Mouse (Mus musculus): ENCODE results near the gene Gm765.

The Gm765 gene

DNA sequence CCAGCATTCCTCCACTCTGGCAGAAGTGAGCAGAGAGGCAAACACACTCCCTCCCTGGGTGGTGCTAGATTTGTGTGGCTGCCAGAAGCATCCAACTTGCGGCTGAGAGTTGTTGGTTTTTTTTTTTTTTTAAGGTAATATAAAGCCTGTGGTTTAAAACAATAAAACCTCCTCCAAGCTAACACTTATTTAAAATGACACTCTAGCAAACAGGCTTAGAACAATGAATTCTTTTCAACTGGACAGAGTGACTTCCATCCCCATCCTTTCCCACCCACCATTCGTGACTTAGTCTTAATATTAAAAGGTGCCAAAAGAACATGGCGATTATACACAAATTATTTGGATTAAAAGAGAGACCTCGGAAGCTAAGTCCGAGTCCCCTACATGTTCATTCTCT lies at the start of gene Gm765:
Gm765 (minus strand) TSS at position 101 of the 400 bp plus-strand sequence.
- no peak for DNase-seq

DNA sequence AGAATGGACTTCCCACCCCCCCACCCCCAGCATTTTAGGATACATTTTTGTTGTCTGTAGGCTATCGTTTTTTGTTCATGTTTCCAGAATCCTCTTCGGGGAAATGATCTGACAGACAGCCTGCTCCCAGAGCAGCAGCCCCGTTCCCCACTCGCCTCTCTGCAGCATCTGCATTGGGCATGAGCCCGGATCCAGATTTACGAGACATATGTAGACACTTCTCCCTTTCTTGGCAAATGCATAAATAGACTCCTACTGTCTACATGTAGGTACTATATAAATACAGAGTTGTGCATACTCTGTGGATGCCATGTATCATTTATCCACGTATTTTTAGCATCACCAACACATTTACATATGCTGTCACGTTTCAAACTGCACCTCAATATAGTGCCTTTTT lies 42.9 kb upstream of the Gm765 start:
- no peak for DNase-seq

DNA sequence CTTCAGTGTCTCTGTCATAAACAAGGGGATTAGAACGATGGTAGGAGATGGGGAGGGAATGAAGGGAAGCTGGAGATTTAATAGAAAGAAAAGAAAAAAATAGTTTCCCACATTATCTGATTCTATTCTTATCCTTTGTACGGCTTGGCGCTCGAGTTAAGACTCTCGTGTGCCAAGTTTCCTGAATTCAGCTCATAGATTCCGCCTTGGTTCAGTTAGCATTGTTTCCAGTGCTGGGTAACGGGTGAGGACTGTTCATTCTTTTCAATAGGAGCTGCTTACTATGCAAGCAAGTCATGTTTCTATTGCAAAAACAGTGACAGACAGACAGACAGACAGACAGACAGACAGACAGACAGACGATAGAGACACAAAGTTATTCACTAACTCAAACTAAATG lies 41.9 kb upstream of the Gm765 start:
- DNase-seq = no peak

DNA sequence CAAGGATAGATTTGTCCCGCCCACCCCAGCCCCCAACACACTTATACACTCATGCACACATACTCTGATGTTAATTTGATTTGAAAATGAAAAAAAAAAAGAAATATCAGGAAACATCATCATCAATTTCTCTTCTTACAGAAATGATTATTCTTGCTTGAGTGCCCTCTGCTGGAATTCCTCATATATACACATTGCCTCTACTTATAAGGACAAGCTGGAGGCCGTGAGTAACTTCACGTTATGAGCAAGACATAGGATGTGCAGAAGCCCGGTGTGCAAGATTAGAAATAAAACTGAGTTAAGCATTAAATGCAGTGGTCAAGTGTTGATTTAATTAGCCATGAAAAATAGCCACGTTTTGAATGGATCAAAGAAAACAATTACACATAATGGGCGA lies 40.9 kb upstream of the Gm765 start:
- peak; percentile 24 for DNase-seq

DNA sequence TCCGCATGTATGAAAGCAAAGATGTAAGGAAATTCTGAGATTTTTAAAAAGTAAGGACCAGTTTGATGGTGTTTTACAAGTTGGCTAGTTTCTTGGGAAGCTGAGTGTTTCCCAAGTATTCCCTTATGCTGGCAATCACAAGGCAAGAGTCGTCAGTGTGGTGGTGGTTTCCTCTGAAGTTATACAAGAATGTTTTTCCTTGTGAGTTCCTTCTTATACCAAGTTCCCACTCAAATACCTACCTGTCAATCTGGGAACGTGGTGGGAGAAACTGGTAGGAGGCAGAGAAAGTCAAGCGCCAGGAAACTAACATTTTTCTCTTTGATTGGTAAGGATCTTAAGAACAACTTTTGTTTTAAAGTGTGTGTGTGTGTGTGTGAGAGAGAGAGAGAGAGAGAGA lies 23.6 kb upstream of the Gm765 start:
- DNase-seq = no peak

DNA sequence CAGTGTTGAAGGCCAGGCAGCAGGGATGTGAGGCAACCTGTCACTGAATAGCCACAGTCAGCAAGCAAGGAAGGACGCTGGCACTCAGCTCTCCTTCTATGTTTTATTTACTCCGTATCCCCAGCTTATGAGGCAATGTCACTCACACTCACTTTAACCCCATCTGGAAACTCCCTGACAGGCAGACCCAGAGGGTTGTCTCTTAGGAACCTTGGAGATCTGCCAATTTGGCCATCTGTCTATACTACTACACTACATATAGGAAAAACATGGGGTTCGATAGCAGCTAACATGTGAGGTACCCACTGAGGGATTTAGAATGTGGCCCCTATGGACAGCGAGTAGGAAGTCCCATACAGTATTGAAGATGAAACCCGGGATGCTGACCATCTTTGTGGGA lies 12.7 kb upstream of the Gm765 start:
- DNase-seq = no peak

DNA sequence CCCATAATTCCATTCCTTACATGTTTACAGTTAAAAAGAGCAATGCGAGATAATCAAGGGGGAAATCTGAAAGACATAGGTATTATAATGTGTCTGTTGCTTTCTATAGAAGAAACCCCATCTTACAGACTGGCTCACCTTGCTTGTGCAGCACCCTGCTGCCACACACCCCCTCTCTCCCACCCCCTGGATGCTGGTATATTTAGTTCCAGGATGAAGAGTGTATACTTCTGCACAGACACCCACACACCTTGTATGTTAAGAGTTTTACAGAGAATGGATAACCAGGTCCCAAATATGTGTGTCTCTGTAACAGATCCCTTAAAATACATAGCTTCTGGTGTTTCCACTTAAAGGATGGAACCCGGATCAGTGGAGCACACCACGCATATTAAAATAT lies 10.7 kb upstream of the Gm765 start:
- DNase-seq = no peak

DNA sequence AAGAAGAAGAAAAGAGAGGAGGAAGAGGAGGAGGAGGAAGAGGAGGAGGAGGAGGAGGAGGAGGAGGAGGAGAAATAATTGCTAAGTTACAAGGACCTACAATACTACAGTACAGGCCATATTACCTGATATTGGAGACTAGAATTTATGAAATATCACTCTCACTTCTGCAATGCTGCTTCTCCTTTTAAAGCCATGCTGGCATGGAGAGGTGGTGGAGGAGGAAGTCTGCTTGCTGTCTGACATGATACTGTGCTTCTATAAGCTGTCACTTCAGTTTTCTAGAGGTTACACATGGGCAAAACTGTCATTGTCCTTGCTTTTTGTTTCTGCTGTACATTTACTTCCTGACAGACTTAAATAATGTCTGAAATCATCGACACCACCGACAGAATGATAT lies 9.8 kb downstream of the Gm765 start:
- no peak for DNase-seq

DNA sequence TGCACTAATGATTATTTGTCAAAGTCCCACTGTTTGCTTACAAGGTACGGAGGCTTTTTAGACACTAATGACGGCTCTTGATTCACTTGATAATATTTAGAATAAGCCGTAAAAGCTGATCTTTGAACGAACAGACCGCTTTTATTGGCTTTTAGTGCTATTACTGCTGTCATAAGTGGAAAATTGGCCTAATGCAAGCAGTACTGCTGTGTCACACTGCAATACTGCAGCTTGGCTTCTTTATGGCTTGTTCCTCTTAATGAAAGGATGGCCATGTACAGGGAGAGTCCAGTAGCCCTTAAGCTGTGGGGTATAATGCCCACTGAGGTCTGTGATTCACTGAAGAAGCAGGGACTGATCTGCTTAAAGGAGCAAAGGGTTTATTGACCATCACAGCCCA lies 30.9 kb downstream of the Gm765 start:
- no peak for DNase-seq

DNA sequence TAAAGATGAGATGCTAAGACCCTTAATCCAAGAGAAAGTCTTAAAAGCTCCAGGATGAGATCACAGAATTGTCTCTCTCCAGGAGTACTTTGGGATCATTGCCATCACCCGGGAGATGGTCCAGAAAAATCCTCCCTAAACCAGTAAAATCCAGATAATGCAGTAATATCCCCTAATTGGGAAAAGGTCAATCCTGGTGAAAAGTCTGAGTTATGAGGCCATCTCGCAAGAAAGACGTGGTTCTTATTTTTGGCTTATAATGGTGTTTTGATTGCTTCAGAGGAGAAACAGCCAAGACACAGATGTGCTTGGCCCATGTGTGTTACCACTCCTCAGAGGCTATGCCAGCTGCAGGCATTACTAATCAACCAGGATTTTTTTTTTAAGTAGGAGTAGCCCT lies 34.9 kb downstream of the Gm765 start:
- no peak for DNase-seq

DNA sequence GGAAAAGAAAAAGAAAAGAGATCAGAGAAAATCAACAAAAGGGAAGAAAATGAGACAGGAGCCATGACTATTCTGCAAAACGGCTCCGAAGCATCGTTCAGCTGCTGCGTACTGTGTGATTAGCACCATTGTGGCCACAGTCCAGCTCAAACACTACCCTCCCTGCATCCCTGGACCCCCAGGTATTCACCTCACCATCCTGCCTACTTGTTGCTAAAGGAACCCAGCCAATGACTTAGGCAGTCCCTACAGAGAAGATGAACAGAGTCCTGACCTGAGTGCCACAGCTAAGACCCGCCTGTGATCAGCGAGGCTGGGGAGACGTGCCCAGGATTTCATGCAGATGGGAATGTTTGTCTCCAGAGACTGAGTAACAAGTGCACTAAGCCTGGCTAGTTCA lies 35.4 kb downstream of the Gm765 start:
- DNase-seq = no peak

DNA sequence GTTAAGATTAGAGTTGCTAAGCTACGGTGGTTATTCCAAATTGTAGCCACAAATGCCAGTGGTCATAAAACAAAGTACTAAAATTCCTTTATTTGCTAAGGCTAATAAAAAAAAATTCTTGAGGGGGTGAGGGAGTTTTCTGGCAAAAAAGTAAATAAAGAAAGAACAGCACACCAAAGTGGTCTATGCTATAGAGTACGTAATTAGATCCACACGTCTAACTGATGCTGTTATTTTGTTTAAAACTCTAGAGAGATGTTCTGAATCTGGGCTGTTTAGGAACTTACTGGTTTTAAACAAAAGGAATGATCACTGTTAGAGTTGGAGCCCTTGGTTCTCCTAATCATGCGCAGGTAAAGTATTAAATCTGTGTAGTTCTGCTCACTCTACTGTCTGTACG lies 50.5 kb downstream of the Gm765 start:
- no peak for DNase-seq

DNA sequence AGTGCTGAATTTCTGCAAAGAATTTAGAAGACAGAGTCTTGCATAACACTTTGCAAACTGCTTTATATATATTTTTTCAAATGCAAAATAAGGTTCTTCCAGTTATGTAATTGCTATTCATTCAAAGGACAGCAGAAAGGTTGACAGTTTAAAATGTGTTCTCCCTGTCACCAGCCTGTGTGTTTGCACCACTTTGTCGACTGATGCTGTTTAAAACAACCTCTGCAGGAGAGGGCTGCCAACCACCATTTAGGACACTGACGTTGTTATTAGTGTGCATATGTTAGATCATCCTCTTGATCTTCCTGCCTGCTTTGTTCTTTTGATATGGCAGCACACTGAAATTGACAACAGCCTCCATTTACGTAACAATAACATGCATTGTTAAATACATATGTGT lies 54.2 kb downstream of the Gm765 start:
- DNase-seq = no peak

DNA sequence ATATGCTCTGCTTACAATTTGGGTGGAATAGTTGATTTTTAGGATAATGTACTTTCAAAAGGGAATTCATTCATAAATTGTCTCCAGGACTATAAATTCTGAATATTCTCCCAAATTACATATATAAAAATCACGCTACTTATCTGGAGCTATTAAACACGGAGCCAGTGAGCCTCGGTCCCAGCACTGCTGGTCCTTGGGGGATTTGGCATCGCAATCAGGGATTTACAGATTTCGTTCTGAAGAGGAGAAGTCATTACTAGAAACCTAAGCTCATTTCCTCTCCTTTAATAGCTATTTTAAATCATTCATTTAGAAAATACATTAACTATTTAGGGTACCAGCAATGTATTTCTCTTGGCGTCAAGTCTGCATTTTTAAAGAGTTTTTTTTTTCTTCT lies 55.0 kb downstream of the Gm765 start:
- no peak for DNase-seq

DNA sequence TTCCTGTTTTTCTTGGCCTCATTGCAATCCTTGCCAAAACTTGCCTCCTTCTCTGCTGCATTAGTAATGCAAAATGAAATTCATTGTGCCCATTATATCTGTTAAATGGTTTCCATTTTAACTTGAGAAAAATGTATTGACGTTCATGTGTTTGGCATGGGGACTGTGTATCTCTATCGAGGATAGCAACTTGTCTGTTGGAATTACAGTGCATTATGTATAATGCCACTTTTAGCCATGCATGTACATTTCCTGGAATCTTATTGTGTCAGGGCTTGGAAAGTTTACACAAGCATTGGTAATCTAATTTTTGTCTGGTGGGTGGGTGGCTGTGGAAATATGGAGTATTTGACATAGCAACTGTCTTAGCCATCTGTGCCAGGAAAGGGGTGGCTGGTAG lies 57.4 kb downstream of the Gm765 start:
- DNase-seq = no peak

DNA sequence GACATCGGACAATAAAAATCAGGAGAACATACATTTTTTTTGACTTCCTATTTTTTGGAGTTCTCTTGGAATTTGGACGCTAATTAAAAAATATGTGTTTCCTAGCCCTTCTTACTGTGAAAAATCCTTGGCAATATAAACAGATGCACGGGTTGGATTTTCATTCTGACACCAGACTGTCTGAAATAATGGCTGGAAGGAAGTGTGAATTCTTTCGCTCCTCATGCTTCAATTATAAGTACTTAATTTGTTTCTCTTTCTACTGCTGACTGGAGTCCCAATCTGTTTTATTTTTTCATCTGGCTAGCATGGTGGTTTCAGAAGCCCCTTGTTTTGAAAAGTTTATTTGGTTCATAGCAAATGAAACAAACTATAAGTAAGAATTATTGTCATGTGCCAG lies 59.8 kb downstream of the Gm765 start:
- DNase-seq = no peak

DNA sequence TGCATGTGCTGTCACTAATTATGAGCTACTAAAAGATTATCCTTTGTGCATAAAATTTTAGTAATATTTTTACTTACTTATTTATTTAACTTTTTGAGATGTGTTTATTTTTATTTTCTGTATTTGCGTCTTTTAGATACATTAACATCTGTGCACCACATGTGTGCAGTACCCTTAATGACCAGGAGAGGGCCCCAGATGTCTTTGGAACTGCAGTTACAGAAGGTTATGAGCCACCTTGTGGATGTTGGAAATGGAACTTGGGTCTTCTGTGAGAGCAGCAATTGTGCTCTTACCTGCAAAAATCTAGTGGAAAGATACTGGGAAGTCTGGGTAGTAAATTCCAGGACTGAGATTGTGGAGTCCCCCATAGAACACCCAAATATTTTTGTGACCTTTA lies 71.0 kb downstream of the Gm765 start:
- DNase-seq = peak; percentile 77

DNA sequence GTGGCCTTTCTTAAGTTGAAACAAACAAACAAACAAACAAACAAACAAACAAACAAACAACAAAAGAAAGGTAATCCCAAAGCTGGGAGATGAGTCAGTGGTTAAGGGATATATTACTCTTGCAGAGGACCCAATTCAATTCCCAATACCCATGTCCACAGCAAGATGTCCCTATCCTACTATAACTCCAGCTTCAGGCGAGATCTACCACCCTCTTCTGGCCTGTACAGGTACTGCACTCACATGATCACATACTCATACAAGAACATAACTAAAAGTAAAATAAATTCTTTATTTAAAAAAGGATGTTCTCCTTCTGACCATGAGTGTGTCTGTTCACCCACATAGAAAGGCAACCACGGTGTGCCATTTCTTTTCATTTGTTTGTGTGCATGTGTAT lies 79.6 kb downstream of the Gm765 start:
- DNase-seq = no peak

DNA sequence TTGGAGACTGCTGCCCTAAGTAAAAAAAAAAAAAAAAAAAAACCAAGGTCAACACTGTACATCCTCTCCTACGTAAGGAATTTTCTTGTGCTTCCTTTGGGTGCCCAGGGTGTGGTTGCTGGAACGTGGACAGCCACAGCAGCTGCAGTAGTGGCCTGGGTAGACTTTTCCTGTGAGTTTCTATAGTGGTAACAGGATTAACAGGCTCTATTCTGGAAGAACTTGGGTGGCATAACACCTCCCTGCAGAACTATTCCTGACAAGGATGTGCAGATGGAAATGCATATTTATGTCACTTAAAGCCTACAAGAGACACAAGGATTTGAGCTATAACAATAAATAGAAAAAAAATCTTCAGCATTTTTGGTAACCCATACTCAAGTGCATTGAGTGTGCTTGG lies 83.5 kb downstream of the Gm765 start:
- no peak for DNase-seq

DNA sequence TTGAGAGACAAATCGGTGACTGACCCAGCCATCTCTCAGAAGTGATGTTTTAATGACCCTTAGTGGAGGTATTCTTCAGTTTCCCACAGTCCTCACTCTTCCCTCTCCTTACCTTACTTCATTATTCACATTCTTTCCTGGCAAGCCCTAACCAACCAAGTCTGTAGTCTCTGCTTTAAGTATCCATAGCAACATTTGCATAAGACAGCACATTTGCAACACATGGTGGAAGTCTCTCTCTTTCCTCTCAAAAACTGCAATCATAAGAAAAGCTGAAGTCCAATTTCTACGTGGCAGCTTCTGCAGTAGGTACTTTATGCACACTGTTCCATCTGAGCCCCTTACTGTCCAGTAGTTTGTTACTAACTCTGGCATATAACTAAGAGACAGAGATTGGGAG lies 96.1 kb downstream of the Gm765 start:
- no peak for DNase-seq

DNA sequence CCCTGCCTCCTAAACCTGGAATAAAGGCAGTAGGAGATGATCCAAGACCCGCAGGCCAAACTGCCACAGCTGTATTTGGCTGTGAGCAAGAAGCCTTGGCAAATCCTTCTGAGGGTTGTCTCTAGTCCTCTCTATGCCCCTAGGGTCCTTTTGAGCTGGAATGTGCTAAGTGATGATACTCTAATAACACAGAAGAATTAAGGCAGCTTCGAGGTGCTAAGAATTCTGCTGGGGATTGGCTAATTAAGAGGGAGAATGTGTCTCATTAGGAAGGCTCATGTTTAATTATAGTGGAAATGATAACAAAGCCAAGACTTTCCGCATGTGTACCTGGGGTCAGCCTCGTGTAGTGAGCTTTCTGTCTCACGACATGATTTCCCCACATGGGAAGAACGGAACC lies 99.4 kb downstream of the Gm765 start:
- no peak for DNase-seq

DNA sequence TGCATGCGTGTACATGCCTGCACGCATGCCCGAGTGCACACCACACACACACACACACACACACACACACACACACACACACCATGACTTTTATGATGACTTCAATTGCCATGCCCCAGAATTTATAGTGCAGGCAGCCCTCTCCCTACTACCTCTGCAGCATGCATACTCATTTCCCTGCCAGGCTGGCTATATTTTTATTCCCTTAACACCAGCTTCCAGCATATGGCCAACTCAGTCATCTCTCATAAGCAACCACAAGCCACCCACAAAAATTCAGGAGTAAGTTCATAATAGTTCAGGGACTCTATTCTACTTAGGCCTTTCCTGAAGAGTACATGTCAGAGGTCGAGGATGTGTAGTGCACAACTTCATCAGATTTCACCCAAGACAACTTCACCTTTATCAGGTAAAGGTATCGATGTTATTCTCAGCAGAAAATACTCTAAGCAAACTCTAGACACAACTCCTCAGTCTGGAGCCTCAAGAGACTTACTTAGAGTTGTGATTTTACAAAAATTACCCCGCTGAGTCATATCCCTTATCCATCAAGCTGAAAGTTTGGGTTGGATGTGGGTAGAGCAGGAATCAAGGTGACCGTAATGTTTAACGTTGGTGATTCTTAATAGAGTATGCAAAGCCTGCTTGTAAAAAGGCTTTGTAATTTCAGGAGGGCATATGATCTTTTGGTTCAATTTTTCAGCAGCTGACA lies 101.8 kb downstream of the Gm765 start:
- no peak for DNase-seq

DNA sequence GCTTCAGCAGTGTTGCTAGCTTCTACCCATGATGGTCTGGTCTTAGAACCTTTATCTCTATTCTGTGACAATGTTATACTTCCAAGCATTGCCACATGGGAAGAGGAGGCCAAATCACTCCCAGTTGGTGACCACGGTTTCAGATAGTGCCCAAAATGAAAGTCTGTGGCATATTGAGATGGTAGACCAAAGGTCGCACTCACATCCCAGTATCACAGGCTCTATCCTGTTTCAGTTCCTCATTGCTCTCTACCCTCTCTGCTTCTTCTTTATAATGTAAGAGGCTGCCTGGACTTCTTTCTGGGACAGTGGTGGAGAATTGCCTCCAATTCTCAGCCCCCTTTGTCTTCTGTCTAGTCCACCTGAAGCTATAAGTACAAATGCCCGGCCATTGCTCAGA lies 108.5 kb downstream of the Gm765 start:
- no peak for DNase-seq

DNA sequence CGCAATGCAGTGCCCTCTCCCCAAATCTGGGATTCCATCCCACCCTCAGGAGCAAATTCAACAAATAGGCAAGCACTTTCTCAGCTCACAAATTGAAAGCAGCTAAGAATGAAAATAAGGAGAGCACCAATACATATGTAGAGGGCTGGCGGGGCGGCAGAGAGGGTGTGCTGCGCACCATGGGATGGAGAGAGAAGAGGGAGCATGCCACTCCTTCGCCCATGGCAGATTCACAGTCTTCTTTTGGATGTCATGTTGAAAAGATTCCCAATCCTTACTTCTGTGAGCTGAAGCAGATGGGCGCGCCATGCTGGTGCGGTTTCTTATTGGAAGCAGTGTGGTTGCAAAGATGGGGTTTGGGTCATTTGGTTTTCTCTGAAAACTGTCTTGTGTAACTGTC lies 118.6 kb downstream of the Gm765 start:
- no peak for DNase-seq

DNA sequence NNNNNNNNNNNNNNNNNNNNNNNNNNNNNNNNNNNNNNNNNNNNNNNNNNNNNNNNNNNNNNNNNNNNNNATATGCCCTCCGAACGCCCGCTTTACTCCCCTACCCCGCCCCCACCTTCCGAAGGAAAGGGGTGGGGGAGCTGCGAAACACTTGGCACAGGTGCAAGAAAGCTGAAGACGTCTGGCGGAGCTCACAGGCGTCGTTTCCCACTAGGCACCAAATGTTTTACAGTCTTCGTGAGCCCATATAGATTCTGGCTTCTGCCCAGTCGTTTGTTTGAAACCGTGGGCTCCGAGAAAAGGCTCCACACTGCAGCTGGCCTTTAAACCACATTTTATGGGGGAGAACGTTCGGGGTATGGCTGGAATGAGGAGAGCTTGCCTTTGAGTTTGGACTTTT lies 120.6 kb downstream of the Gm765 start:
- no peak for DNase-seq

DNA sequence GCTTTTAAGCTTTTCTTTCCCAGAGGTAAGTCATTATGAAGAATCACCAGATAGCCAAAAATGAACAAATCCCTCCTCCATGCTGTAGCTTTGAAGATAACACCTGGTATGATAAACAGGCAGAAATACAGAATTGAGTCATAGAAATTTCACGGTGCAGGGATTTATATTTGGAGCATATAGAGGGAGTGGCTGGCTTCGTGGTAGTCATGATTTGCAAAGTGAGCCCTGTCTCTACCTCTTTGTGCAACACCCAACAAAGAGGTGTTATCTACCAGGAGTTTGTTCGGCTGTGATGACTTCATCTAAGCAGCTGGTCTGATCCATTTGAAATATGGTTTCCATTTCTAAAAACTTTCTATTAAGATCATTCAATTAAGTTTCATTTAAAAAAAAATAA lies 130.3 kb downstream of the Gm765 start:
- DNase-seq = no peak
